Mouse (Mus musculus): Measurements from ENCODE around the gene Ankmy1. TPM values are rescaled to one million over a fixed set of nuclear protein-coding genes. Genes with fewer than 3 reads are reported as not detected.

The Ankmy1 gene
- polyA plus RNA-seq, 1 experiment from 2014 or later: 0.02 TPM

GRCm38 (mm10) chr1:92839211-92839610 lies 63.5 kb downstream of the Ankmy1 start:
- Histone ChIP-seq H3K4me3 (replicated peaks) (no peak overlapping the region), H3K36me3 (replicated peaks) (no peaks in the 10 kb centered on the region), H3K9me3 (replicated peaks) (no peaks in the 10 kb centered on the region), H3K4me1 (replicated peaks) (no peaks in the 10 kb centered on the region), H3K4me2 (no peak overlapping the region), H3K27me3 (peaks cover 6% of the 10 kb centered on the region), H3K9ac (no peak overlapping the region), H3K27ac (replicated peaks) (no peak overlapping the region)
- 52% methylated on average over 7 of the region's 7 CpGs for WGBS (ENCODE audit: insufficient replicate concordance)
- no peak for ATAC-seq (ENCODE audit: insufficient read depth)

GRCm38 (mm10) chr1:92837931-92838833 lies 64.5 kb downstream of the Ankmy1 start:
- H3K4me3 ChIP-seq (replicated peaks): no peak overlapping the region
- H3K9ac ChIP-seq: no peak overlapping the region
- H3K36me3 ChIP-seq (replicated peaks): no peaks in the 10 kb centered on the region
- H3K4me1 ChIP-seq (replicated peaks): no peaks in the 10 kb centered on the region
- no peak overlapping the region for H3K27ac ChIP-seq (replicated peaks)
- H3K27me3 ChIP-seq: peaks cover 17% of the 10 kb centered on the region
- no peak overlapping the region for H3K4me2 ChIP-seq
- H3K9me3 ChIP-seq (replicated peaks): no peaks in the 10 kb centered on the region
- no peak for ATAC-seq (ENCODE audit: insufficient read depth)
- 60% methylated on average over 14 of the region's 14 CpGs for WGBS (ENCODE audit: insufficient replicate concordance)

GRCm38 (mm10) chr1:92833987-92834706 lies 68.6 kb downstream of the Ankmy1 start:
- Histone ChIP-seq H3K36me3 (replicated peaks) (no peaks in the 10 kb centered on the region), H3K4me1 (replicated peaks) (peaks cover 19% of the 10 kb centered on the region), H3K9ac (no peak overlapping the region), H3K9me3 (replicated peaks) (no peaks in the 10 kb centered on the region), H3K27ac (replicated peaks) (no peak overlapping the region), H3K4me2 (no peak overlapping the region), H3K4me3 (replicated peaks) (no peak overlapping the region), H3K27me3 (peaks cover 54% of the 10 kb centered on the region)
- 45% methylated on average over 7 of the region's 7 CpGs for WGBS (ENCODE audit: insufficient replicate concordance)
- ATAC-seq (ENCODE audit: insufficient read depth): no peak

GRCm38 (mm10) chr1:92832011-92833010 lies 70.4 kb downstream of the Ankmy1 start:
- Histone ChIP-seq H3K9ac (peak overlapping the region; percentile 31; the same call in 1 of the 2 replicates), H3K4me1 (replicated peaks) (peaks cover 19% of the 10 kb centered on the region), H3K27ac (replicated peaks) (no peak overlapping the region), H3K4me2 (peak overlapping the region; percentile 70), H3K9me3 (replicated peaks) (no peaks in the 10 kb centered on the region), H3K36me3 (replicated peaks) (no peaks in the 10 kb centered on the region), H3K27me3 (peaks cover 58% of the 10 kb centered on the region), H3K4me3 (replicated peaks) (peak overlapping the region; percentile 55)
- ATAC-seq (ENCODE audit: insufficient read depth): no peak
- 2% methylated on average over 62 of the region's 62 CpGs for WGBS (ENCODE audit: insufficient replicate concordance)

- no peak within 1 kb of the TSS for H3K27ac ChIP-seq (replicated peaks)
- ATAC-seq (ENCODE audit: insufficient read depth): peak; percentile 64
These were observed 71.3 kb downstream of the Ankmy1 start, which contains the start of gene Gpc1 for GRCm38 (mm10) chr1:92831188-92832001. TSS of gene Gpc1 (plus strand) at chr1:92831645.

GRCm38 (mm10) chr1:92830626-92831187 lies 72.0 kb downstream of the Ankmy1 start:
- H3K4me3 ChIP-seq (replicated peaks): peak overlapping the region; percentile 55; the same call in 1 of the 2 replicates
- ATAC-seq (ENCODE audit: insufficient read depth): no peak
- H3K27ac ChIP-seq (replicated peaks): no peak overlapping the region
- peaks cover 58% of the 10 kb centered on the region for H3K27me3 ChIP-seq
- H3K4me2 ChIP-seq: peak overlapping the region; percentile 70
- peaks cover 19% of the 10 kb centered on the region for H3K4me1 ChIP-seq (replicated peaks)
- H3K36me3 ChIP-seq (replicated peaks): no peaks in the 10 kb centered on the region
- no peak overlapping the region for H3K9ac ChIP-seq
- H3K9me3 ChIP-seq (replicated peaks): no peaks in the 10 kb centered on the region
- 9% methylated on average over 13 of the region's 13 CpGs for WGBS (ENCODE audit: insufficient replicate concordance)

More at GRCm38 (mm10) chr1:92831188-92832001, 71.3 kb downstream of the Ankmy1 start, which contains the start of gene Gpc1:
- no peaks in the 10 kb centered on the region for H3K9me3 ChIP-seq (replicated peaks)
- H3K4me1 ChIP-seq (replicated peaks): peaks cover 19% of the 10 kb centered on the region
- peak within 1 kb of the TSS; percentile 55 for H3K4me3 ChIP-seq (replicated peaks)
- no peaks in the 10 kb centered on the region for H3K36me3 ChIP-seq (replicated peaks)
- peak within 1 kb of the TSS; percentile 31; the same call in 1 of the 2 replicates for H3K9ac ChIP-seq
- peak within 1 kb of the TSS; percentile 70 for H3K4me2 ChIP-seq
- under 1% methylated on average over 69 of the region's 99 CpGs for WGBS (ENCODE audit: insufficient replicate concordance)
- peaks cover 58% of the 10 kb centered on the region for H3K27me3 ChIP-seq

- no peaks in the 10 kb centered on the region for H3K27me3 ChIP-seq
- no peak overlapping the region for H3K27ac ChIP-seq (replicated peaks)
- no peak overlapping the region for H3K9ac ChIP-seq
- no peaks in the 10 kb centered on the region for H3K4me1 ChIP-seq (replicated peaks)
- no peak overlapping the region for H3K4me3 ChIP-seq (replicated peaks)
- no peak overlapping the region for H3K4me2 ChIP-seq
- no peak for ATAC-seq (ENCODE audit: insufficient read depth)
- no peaks in the 10 kb centered on the region for H3K9me3 ChIP-seq (replicated peaks)
- 44% methylated on average over 5 of the region's 5 CpGs for WGBS (ENCODE audit: insufficient replicate concordance)
- H3K36me3 ChIP-seq (replicated peaks): no peaks in the 10 kb centered on the region
These were observed 86.9 kb downstream of the Ankmy1 start for GRCm38 (mm10) chr1:92815756-92816294.

- H3K4me3 ChIP-seq (replicated peaks): no peak overlapping the region
- WGBS (ENCODE audit: insufficient replicate concordance): 72% methylated on average over 9 of the region's 9 CpGs
- ATAC-seq (ENCODE audit: insufficient read depth): no peak
These were observed 87.6 kb downstream of the Ankmy1 start for GRCm38 (mm10) chr1:92815100-92815499.

GRCm38 (mm10) chr1:92814319-92814718 lies 88.4 kb downstream of the Ankmy1 start:
- 54% methylated on average over 5 of the region's 5 CpGs for WGBS (ENCODE audit: insufficient replicate concordance)
- no peak overlapping the region for H3K4me3 ChIP-seq (replicated peaks)
- no peaks in the 10 kb centered on the region for H3K9me3 ChIP-seq (replicated peaks)
- H3K4me2 ChIP-seq: no peak overlapping the region
- H3K4me1 ChIP-seq (replicated peaks): no peaks in the 10 kb centered on the region
- no peak overlapping the region for H3K9ac ChIP-seq
- H3K27ac ChIP-seq (replicated peaks): no peak overlapping the region
- no peak for ATAC-seq (ENCODE audit: insufficient read depth)
- H3K27me3 ChIP-seq: no peaks in the 10 kb centered on the region
- no peaks in the 10 kb centered on the region for H3K36me3 ChIP-seq (replicated peaks)

More at GRCm38 (mm10) chr1:92815100-92815499, 87.6 kb downstream of the Ankmy1 start:
- Histone ChIP-seq H3K4me2 (no peak overlapping the region), H3K27ac (replicated peaks) (no peak overlapping the region), H3K27me3 (no peaks in the 10 kb centered on the region), H3K4me1 (replicated peaks) (no peaks in the 10 kb centered on the region), H3K36me3 (replicated peaks) (no peaks in the 10 kb centered on the region), H3K9me3 (replicated peaks) (no peaks in the 10 kb centered on the region), H3K9ac (no peak overlapping the region)

All from liver, embryonic 15.5 days (tissue).